Mouse (Mus musculus) urinary bladder, postnatal 4 days (tissue): Measurements from ENCODE around the gene Crat.

Source experiments
- DNase-seq, 2 experiments: peaks; one replicate each; pipeline ENCODE4 v3.0.0; 2021 to 2022; ENCODE audit warnings: low spot score in 2 of 2

Gene Crat

GRCm38 (mm10) chr2:30403870-30404269, 11.7 kb downstream of the Crat start:
- DNase-seq, result no peak

- no peak for DNase-seq
These were observed 12.8 kb downstream of the Crat start for GRCm38 (mm10) chr2:30402843-30403242.

GRCm38 (mm10) chr2:30402351-30402826, 13.2 kb downstream of the Crat start:
- DNase-seq, result no peak

DNA sequence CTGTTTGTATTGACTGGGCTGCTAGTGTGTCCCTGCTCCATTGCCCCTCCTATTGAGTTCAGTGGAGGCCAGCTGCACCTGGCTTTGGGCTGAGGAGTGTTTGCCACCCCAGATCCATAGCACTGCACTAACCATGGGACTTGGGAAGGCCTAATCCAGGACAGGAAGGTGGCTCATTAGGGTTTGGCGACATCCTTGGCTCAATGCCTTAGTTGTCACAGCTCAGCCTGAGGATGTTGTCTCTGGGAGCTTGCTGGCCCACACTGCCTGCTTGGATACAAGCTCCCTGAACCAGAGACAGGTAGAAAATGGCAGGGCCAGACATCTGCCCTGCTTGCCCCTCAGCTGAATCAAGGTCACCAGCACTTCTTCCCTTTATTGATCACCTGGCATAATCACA, 14.0 kb downstream of the Crat start:
- DNase-seq, result no peak

- DNase-seq, result no peak
These were observed 16.1 kb downstream of the Crat start for GRCm38 (mm10) chr2:30399191-30400171.

DNA sequence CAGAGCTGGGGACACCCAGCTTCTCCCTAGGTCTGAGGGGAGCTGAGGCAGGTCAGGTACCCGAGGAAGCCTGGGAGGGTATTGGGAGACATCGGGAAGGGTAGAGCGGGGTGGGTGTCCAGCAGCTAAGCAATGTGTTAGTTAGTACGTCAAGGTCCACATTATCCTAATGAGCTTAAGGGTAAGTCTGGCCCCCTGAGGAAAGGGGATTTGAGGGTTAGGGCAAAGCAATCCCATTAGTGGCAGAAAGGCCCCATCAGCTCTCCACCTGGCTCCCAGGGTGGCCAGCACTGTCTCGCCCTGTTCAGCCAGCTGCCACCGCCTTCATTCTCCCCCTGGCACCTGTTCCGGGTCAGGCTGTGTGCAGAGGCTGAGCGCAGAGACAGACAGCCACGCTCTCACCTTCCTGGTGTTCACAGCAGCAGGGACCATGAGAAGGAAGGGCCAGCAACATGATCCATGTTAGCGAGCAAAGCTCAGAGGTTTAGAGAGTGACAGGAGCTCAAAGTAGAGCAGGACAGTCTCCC, 17.6 kb downstream of the Crat start:
- DNase-seq, result no peak

GRCm38 (mm10) chr2:30396246-30396645, 19.4 kb downstream of the Crat start:
- no peak for DNase-seq

- no peak for DNase-seq
These were observed 19.9 kb downstream of the Crat start for GRCm38 (mm10) chr2:30395757-30396156.

DNA sequence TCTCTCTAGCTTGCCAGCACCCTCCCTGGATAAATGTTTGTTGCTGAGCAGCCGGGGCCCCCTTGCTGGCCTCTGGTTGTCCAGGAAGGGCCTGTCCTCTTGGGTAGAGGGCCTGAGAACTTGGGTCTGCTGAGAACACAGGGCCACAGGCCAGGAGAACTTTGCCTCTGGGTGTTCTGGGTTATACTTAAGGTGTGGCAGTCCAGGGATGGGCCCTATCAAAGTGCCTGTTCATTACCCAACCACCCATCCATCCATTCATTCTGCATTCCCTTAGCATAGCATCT, 22.3 kb downstream of the Crat start:
- no peak for DNase-seq

- peak; percentile 79 to 82 for DNase-seq
These were observed 22.8 kb downstream of the Crat start for GRCm38 (mm10) chr2:30392577-30393369.

DNA sequence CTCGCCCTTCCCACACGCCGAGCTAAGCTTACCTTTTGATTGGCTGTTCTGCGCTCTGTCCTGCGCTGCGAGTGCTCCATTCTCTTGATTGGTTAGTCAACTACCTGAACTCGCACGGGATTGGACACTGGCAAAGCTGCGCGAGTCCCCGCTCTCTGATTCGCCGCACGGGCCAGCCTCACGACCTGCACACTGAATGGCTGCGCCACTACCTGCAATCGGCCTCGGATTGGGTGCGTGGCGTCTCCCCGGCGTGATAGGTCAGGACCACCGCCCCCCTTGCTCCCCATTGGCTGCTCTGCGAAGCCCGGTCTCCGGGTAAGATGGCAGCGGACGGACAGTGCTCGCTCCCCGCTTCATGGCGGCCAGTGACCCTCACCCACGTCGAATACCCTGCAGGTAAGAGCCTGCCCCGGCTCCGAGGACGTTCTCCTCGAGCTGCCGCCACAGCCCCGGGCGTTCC, 23.5 kb downstream of the Crat start, which contains the start of gene Dolpp1:
Gene Dolpp1 (plus strand): TSS at position 141 of the 463 bp plus-strand sequence.
- peak; percentile 97 to 98 for DNase-seq

DNA sequence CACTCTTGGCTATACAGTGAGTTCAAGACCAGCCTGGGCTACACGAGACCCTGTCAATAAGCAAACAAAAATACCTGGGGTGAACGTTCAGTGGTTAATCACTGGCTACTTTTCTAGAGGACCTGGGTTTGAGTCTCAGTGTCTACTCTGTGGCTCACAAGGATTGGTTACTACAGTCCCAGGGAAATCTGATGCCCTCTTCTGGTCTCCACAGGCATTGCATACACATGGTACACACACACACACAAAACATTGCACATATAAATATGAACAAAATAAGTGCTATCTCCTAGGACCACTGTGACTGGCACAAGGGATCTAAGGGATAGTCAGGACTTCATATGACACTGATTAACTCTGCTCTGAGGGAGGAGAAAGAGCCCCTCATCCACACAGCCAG, 26.6 kb downstream of the Crat start:
- no peak for DNase-seq

- no peak for DNase-seq
These were observed 28.7 kb downstream of the Crat start for GRCm38 (mm10) chr2:30386913-30387312.

DNA sequence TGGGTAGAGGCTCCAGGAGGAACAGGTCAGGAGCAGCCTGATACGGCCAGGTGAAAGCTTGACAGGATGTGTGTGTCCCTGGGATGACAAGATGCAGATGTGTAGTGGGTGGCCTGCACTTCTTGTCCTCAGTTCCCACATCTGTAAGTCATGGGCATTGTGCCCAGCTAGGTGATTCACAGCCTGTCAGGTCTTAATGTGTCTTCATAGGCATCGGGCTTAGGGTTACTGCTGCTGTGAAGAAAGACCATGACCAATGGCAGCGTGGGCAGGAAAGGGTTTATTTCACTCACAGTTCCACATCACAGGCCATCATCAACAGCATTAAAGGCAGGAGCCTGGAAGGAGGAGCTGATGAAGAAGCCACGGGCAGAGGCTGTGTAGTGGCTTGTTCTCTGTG, 30.0 kb downstream of the Crat start:
- no peak for DNase-seq

- DNase-seq, result no peak
These were observed 30.8 kb downstream of the Crat start for GRCm38 (mm10) chr2:30384814-30385213.

DNA sequence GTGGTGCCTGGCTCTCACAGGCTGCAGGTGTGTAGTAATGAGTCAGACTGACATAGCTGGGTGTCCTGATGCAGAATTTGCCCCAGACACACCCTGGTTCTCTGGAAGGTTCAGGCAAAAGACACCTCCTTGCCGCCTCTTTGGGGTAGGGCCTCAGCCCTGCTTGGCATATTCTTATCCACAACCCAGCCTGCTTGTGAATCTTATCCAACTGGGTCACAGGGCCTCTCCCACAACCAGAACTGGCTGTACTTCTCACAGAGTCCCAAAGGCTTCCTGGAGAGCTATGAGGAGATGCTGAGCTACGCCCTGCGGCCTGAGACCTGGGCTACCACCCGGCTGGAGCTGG, 34.3 kb downstream of the Crat start:
- no peak for DNase-seq

GRCm38 (mm10) chr2:30380564-30381376, 34.8 kb downstream of the Crat start:
- DNase-seq, result no peak

GRCm38 (mm10) chr2:30379307-30379706, 36.3 kb downstream of the Crat start:
- no peak for DNase-seq

- no peak for DNase-seq
These were observed 37.9 kb downstream of the Crat start for GRCm38 (mm10) chr2:30377721-30378120.

DNA sequence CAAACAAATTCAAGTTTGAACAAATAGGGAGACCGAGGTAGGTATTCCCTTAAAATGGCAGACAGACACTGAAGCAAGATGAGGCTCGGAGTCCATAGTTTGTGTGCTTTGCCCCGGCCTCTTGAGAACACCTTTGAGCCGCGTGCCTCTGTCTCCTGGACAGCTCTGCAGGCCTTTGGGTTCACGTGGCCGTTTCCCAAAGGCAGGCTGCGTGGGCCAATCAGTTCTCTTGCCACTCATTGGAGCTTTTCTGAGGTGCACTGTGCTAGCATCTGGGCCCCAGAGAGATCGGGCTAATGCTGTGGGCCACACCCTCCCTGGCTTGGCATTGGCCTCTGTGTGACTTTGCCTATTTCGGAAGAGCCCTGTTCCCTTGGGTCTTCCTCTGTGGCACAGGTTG, 39.7 kb downstream of the Crat start:
- no peak for DNase-seq

DNA sequence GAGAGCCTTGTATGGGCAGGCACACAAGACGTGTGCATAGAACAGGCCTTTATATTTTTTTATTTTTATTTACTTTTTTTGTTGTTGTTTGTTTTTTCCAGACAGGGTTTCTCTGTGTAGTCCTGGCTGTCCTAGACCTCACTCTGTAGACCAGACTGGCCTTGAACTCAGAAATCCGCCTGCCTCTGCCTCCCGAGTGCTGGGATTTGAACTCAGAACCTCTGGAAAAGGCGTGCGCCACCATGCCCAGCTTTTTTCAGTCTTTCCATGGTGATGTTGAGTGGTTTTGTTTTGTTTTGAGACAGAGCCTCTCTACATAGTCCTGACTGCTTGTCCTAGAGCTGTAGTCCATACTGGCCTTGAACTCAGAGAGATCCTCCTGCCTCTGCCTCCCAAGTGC, 42.9 kb downstream of the Crat start:
- no peak for DNase-seq

GRCm38 (mm10) chr2:30371544-30371943, 44.1 kb downstream of the Crat start:
- no peak for DNase-seq
